Mouse (Mus musculus) stomach, postnatal 0 days (tissue): Measurements from ENCODE around the gene Klhl22. TPM values are rescaled to one million over a fixed set of nuclear protein-coding genes. Genes with fewer than 3 reads are reported as not detected.
A peak's percentile ranks its signal among the peaks of the same experiment; 100 is the strongest.

ENCODE experiments used
- ATAC-seq: fragments of 200-750 bp; cut with Nextera tagmentation; 2 replicates; pipeline ENCODE4 v1.8.0; 2017; ENCODE audit not compliant: low FRiP score, low TSS enrichment
- DNase-seq: peaks from one replicate; pipeline ENCODE4 v3.0.0-alpha.2; 2016; ENCODE audit warnings: low spot score
- H3K27ac ChIP-seq: fragments of 300-500 bp; sonication (generic); replicated peaks from 2 replicates; pipeline ENCODE4 v1.5.1; 2014; ENCODE audit warnings: mild to moderate bottlenecking, control low read depth
- H3K27me3 ChIP-seq: fragments of 300-500 bp; sonication (generic); 2 replicates; pipeline ENCODE4 v1.6.1; 2014; ENCODE audit warnings: low read length; ENCODE audit not compliant: control insufficient read depth, insufficient read depth
- H3K36me3 ChIP-seq: fragments of 300-500 bp; sonication (generic); 2 replicates; pipeline ENCODE4 v1.6.1; 2014; ENCODE audit warnings: low read length, mixed read lengths; ENCODE audit not compliant: control insufficient read depth, insufficient read depth
- H3K4me1 ChIP-seq: fragments of 300-500 bp; sonication (generic); replicated peaks from 2 replicates; pipeline ENCODE4 v1.6.1; 2014; ENCODE audit warnings: antibody characterized with exemption; ENCODE audit not compliant: control insufficient read depth, insufficient read depth
- H3K4me2 ChIP-seq: fragments of 300-500 bp; sonication (generic); replicated peaks from 2 replicates; pipeline ENCODE4 v1.6.1; 2014; ENCODE audit warnings: low read depth, mild to moderate bottlenecking, control low read depth, moderate library complexity
- H3K4me3 ChIP-seq: fragments of 300-500 bp; sonication (generic); 2 replicates; pipeline ENCODE4 v1.5.1; 2014; ENCODE audit warnings: low read depth, low read length, control low read depth
- H3K9ac ChIP-seq: fragments of 300-500 bp; sonication (generic); 2 replicates; pipeline ENCODE4 v1.6.1; 2014; ENCODE audit warnings: mild to moderate bottlenecking, low read length, control low read depth, mixed read lengths
- H3K9me3 ChIP-seq: fragments of 300-500 bp; sonication (generic); 2 replicates; pipeline ENCODE4 v1.6.1; 2016; ENCODE audit warnings: low read length; ENCODE audit not compliant: control insufficient read depth
- CTCF ChIP-seq: IDR thresholded peaks from 2 replicates; pipeline ENCODE4 v1.5.1; 2016; ENCODE audit warnings: antibody characterized with exemption, low read depth, mild to moderate bottlenecking, moderate library complexity
- EP300 ChIP-seq: optimal IDR thresholded peaks from 2 replicates; pipeline ENCODE3; 2016; ENCODE audit warnings: antibody characterized with exemption
- WGBS: fragments of 180-500 bp; shearing (Covaris S2); extraction: QIAGEN DNeasy Blood & Tissue Kit; methylation state at CpG from one replicate; pipeline ENCODE4 v1.1.7; 2014; 5-methylcytosine and 5-hydroxymethylcytosine counted together
- polyA plus RNA-seq: library from polyadenylated mRNA; unstranded; fragments of >200 nt; fragmentation: Nextera tagmentation; extraction: Ambion mirVana; gene quantifications from 2 replicates; pipeline ENCODE4 v1.2.1, GENCODE M21; 2015

The Klhl22 gene
- polyA plus RNA-seq, 1 experiment from 2014 or later, result 32.0 TPM

GRCm38 (mm10) chr16:17758902-17759301 is 516 bp upstream of the Klhl22 start:
- H3K9ac ChIP-seq, result peak overlapping the region; percentile 85
- 0 out of 2 replicates have a peak, but pooled peaks have one; percentile 12 for ATAC-seq
- 31% methylated on average over 9 of the region's 9 CpGs for WGBS

GRCm38 (mm10) chr16:17759813-17760321 is 449 bp downstream of the Klhl22 start:
- 3% methylated on average over 42 of the region's 54 CpGs for WGBS
- peak overlapping the region; percentile 88 for H3K27ac ChIP-seq
- H3K4me3 ChIP-seq, result peak overlapping the region; percentile 50
- H3K27me3 ChIP-seq, result no peaks in the 10 kb centered on the region
- DNase-seq, result peak; percentile 55
- H3K9ac ChIP-seq, result peak overlapping the region; percentile 85
- H3K9me3 ChIP-seq, result no peaks in the 10 kb centered on the region
- ATAC-seq, result peak; percentile 18
- peak overlapping the region; percentile 88 for H3K4me2 ChIP-seq
- H3K4me1 ChIP-seq, result peaks cover 5% of the 10 kb centered on the region; the same call in 1 of the 2 replicates
- H3K36me3 ChIP-seq, result no peaks in the 10 kb centered on the region
- TF ChIP-seq EP300 (no peak), CTCF (no peak)

More at GRCm38 (mm10) chr16:17758902-17759301, 516 bp upstream of the Klhl22 start:
- peak overlapping the region; percentile 88 for H3K4me2 ChIP-seq
- H3K4me3 ChIP-seq, result peak overlapping the region; percentile 50
- peaks cover 5% of the 10 kb centered on the region; the same call in 1 of the 2 replicates for H3K4me1 ChIP-seq
- H3K36me3 ChIP-seq, result no peaks in the 10 kb centered on the region
- H3K9me3 ChIP-seq, result no peaks in the 10 kb centered on the region
- no peak for DNase-seq
- H3K27ac ChIP-seq, result peak overlapping the region; percentile 88
- TF ChIP-seq EP300, result no peak
- TF ChIP-seq CTCF, result no peak
- no peaks in the 10 kb centered on the region for H3K27me3 ChIP-seq

GRCm38 (mm10) chr16:17760657-17761056 is 1.2 kb downstream of the Klhl22 start:
- Histone ChIP-seq H3K27me3 (no peaks in the 10 kb centered on the region), H3K9ac (no peak overlapping the region), H3K4me1 (peaks cover 5% of the 10 kb centered on the region; the same call in 1 of the 2 replicates), H3K4me2 (peak overlapping the region; percentile 88), H3K4me3 (peak overlapping the region; percentile 50), H3K27ac (no peak overlapping the region), H3K9me3 (no peaks in the 10 kb centered on the region), H3K36me3 (no peaks in the 10 kb centered on the region)
- WGBS, result 40% methylated on average over 8 of the region's 8 CpGs
- ATAC-seq (peak; percentile 51; the same call in 1 of the 2 replicates), DNase-seq (peak; percentile 62)
- TF ChIP-seq CTCF (peak; percentile 79), EP300 (no peak)

GRCm38 (mm10) chr16:17761074-17761473 is 1.7 kb downstream of the Klhl22 start:
- Histone ChIP-seq H3K4me3 (no peak overlapping the region), H3K4me2 (peak overlapping the region; percentile 88; the same call in 1 of the 2 replicates), H3K27me3 (no peaks in the 10 kb centered on the region), H3K9ac (no peak overlapping the region), H3K27ac (no peak overlapping the region), H3K4me1 (peaks cover 5% of the 10 kb centered on the region; the same call in 1 of the 2 replicates), H3K9me3 (no peaks in the 10 kb centered on the region), H3K36me3 (no peaks in the 10 kb centered on the region)
- 31% methylated on average over 1 of the region's 1 CpGs for WGBS
- no peak for ATAC-seq
- DNase-seq, result no peak
- no peak for TF ChIP-seq EP300
- no peak for TF ChIP-seq CTCF

- ATAC-seq (peak; percentile 86), DNase-seq (peak; percentile 71)
- Histone ChIP-seq H3K4me3 (no peak overlapping the region), H3K9me3 (no peaks in the 10 kb centered on the region), H3K36me3 (peaks cover 2% of the 10 kb centered on the region; the same call in 1 of the 2 replicates), H3K4me1 (peaks cover 5% of the 10 kb centered on the region; the same call in 1 of the 2 replicates), H3K4me2 (no peak overlapping the region), H3K9ac (no peak overlapping the region), H3K27me3 (no peaks in the 10 kb centered on the region), H3K27ac (peak overlapping the region; percentile 5; the same call in 1 of the 2 replicates)
- WGBS, result 62% methylated on average over 4 of the region's 4 CpGs
- TF ChIP-seq CTCF (peak; percentile 18; the same call in 1 of the 2 replicates), EP300 (no peak)
Observed at GRCm38 (mm10) chr16:17764108-17764511, 4.7 kb downstream of the Klhl22 start.

- peaks cover 5% of the 10 kb centered on the region for H3K36me3 ChIP-seq
- no peak overlapping the region for H3K4me2 ChIP-seq
- no peak overlapping the region for H3K27ac ChIP-seq
- no peaks in the 10 kb centered on the region for H3K4me1 ChIP-seq
- DNase-seq, result no peak
- 66% methylated on average over 7 of the region's 7 CpGs for WGBS
- no peak for ATAC-seq
- H3K4me3 ChIP-seq, result no peak overlapping the region
- TF ChIP-seq CTCF (no peak), EP300 (no peak)
- H3K27me3 ChIP-seq, result no peaks in the 10 kb centered on the region
- no peaks in the 10 kb centered on the region for H3K9me3 ChIP-seq
- H3K9ac ChIP-seq, result no peak overlapping the region
Observed at GRCm38 (mm10) chr16:17768834-17769233, 9.4 kb downstream of the Klhl22 start.
